Mouse (Mus musculus) lung, postnatal 0 days (tissue): ENCODE data around the gene Ccl11.

Experiments used
- CTCF ChIP-seq: IDR thresholded peaks from 2 replicates; pipeline ENCODE4 v1.5.1; 2016; ENCODE audit warnings: antibody characterized with exemption, mild to moderate bottlenecking
- EP300 ChIP-seq: IDR thresholded peaks from 2 replicates; pipeline ENCODE4 v1.6.1; 2016; ENCODE audit warnings: antibody characterized with exemption, mild to moderate bottlenecking, control low read depth

DNA sequence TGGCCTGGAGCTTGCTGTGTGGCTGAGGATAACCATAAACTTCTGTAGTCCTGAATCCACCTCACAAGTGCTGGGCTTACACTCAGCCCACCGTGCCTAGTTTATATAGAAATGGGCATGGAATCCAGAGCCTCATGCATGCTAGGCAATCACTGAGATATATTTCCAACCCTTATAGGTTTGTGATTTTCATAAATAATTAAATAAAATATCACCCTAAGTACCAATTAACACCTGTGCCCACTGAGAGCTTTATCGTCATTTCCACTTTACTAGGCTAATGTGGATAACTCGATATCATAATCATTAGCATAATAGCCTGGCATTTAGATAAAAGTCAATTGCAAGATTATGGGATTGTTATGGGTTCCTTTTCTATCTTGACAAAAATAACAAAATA is 26.7 kb downstream of the Ccl11 start:
- TF ChIP-seq CTCF (no peak), EP300 (no peak)
